Mouse (Mus musculus): ENCODE results near the gene Rnf43.

Gene Rnf43

GRCm38 (mm10) chr11:87745632-87746555 is 83.4 kb downstream of the Rnf43 start:
- DNase-seq (ENCODE audit: low spot score): no peak

- no peak for DNase-seq (ENCODE audit: low spot score)
Observed at GRCm38 (mm10) chr11:87747312-87747711, 84.8 kb downstream of the Rnf43 start.

GRCm38 (mm10) chr11:87747716-87748115 is 85.2 kb downstream of the Rnf43 start:
- DNase-seq (ENCODE audit: low spot score): no peak

DNA sequence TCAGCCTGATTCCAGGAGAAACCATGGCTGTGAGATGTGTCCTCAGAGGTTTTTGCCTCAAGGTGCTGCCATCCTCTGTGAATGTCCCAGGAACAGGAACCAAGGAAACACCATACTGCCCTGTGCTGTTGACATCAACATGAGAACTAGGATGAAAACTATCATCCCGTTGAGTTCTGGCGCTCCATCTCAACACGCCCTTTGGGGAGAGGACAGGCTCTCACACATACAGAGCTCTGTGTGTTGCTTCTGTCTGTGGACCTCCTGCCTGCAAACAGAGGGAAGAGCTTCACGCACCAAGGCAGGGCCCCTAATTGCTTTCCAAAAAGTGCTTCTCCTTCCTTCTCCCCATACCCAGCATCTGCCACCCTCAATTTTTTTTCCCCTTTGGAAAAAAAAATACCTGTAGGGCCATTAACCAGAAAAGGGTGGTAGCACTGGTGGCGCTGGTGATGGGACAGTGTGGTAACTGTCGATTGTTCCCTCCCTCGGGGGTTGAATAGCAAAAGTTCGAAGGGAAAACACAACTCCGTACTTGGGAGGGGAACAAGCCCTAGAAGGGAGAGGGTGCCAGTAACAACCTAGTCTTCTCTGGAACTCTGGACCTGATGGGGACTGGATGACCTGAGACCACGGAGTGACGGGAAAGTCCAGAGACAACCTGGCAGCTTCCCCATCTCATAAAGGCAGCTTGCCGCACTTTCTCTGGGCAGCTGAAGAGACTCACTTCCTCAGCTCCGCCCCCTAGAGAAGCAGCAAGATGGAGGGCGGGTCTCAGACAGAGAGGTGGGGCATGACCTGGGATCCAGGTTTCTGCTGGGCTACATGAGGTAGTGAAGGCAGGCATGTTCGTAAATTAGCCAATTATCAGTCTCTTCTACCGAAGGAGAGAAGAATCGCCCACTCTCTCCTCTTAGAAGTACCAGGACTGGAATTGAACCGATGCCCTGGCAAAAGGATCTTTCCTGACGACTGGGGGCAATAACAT is 85.9 kb downstream of the Rnf43 start:
- DNase-seq (ENCODE audit: low spot score): no peak

DNA sequence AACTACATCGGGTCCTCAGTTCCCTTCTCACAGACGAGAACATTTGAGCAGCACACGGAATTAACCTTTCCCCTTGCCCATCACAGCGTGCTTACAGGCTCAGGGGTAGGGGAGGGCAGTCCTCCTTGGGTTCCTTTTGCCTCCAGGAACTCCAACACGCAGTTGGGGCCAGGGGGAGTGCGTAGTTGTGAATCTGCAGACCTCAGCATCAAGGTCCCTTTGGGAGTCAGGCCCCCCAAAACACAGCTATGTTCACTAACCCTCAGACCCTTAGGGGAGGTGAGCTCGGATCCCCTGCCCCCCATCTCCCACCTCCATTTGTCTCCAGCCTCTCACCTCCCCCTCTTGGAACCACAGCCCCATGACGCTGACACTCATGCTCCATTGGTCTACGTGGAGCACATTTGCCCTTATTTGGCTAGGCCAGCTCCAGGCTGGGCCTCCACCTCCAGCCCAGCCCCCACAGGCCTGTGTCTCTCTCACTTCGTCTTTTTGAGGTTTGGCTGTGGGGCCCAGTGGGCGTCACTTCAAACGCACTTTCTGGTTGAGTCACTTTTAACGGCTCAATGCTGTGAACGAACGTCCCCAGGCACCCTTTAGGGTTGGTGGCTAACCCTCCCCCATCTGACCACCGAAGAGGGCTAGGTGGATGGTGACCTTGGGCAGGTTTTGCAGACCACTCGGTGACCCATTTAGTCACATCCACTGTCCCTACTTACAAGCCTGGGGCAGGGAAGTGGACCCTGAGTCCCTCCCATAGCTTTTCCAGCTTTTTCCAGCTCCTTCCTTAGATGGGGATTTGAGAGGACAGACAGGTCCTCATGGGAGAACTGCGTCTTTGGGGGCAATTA is 86.9 kb downstream of the Rnf43 start:
- DNase-seq (ENCODE audit: low spot score): no peak

DNA sequence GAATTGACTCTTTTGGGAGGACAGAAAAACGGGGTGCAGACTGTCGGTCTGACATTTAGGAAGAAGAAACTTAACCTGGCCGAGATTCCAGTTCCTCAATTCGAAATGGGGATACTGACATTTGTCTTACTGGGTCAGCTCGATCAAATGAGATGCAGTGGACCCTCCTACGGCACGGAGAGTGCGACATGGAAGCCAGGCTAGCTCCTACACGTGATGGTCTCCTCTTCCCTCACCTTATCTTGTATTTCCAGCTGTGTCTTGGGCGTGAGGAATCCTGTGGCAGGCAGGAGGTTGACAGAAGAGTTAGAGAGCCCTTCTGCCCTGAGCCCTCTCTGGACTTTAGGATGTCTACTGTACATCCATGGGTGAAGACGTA is 87.5 kb downstream of the Rnf43 start:
- DNase-seq (ENCODE audit: low spot score): no peak

DNA sequence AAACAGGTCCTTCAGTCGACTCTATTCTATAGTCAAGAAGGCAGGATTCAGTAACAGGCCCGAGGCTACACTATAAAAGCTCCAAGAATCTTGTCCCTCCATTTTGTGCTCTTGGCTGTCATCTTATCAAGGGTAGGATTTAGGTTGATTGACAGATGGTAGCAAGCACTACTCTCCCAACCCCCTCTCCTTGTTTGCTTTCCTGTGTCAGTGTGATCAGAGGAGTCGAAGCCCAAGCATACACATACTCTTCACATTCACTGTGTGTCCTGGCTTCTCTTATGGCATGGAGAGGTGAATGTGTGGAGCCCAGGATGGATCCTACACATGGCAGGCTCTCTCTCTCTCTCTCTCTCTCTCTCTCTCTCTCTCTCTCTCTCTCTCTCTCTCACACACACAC is 88.0 kb downstream of the Rnf43 start:
- no peak for DNase-seq (ENCODE audit: low spot score)

- no peak for DNase-seq (ENCODE audit: low spot score)
Observed at GRCm38 (mm10) chr11:87751031-87751430, 88.5 kb downstream of the Rnf43 start.

- DNase-seq (ENCODE audit: low spot score): no peak
Observed at GRCm38 (mm10) chr11:87751491-87751966, 89.0 kb downstream of the Rnf43 start.

GRCm38 (mm10) chr11:87752307-87752706 is 89.8 kb downstream of the Rnf43 start:
- DNase-seq (ENCODE audit: low spot score): no peak

- no peak for DNase-seq (ENCODE audit: low spot score)
Observed at GRCm38 (mm10) chr11:87753255-87753654, 90.7 kb downstream of the Rnf43 start.

GRCm38 (mm10) chr11:87753891-87754501 is 91.5 kb downstream of the Rnf43 start:
- DNase-seq (ENCODE audit: low spot score): no peak

DNA sequence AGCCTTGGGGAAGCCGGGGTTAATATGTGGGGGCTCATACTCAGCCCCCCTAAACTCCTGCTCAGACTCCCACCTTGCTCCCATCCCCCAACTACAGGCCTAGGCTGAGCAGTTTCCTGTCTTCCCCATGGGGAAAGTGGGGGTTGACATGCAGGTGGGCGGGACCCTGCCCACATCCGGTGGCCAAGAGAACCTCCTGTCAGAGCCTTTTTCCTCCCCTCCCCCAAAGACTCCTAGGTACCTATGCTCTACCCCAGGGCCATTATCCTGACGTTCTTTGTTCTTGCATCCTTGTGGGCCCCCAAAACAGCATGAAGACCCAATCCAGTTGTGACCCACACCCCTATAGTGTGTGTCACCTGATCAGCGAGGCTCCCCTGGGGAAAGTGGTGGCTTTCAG is 92.1 kb downstream of the Rnf43 start:
- DNase-seq (ENCODE audit: low spot score): no peak

- no peak for DNase-seq (ENCODE audit: low spot score)
Observed at GRCm38 (mm10) chr11:87755360-87756017, 93.0 kb downstream of the Rnf43 start.

- no peak for DNase-seq (ENCODE audit: low spot score)
Observed at GRCm38 (mm10) chr11:87756251-87756820, 93.8 kb downstream of the Rnf43 start.

- no peak for DNase-seq (ENCODE audit: low spot score)
Observed at GRCm38 (mm10) chr11:87757001-87757954, 94.8 kb downstream of the Rnf43 start.

GRCm38 (mm10) chr11:87758161-87758911 is 95.8 kb downstream of the Rnf43 start:
- DNase-seq (ENCODE audit: low spot score): no peak

DNA sequence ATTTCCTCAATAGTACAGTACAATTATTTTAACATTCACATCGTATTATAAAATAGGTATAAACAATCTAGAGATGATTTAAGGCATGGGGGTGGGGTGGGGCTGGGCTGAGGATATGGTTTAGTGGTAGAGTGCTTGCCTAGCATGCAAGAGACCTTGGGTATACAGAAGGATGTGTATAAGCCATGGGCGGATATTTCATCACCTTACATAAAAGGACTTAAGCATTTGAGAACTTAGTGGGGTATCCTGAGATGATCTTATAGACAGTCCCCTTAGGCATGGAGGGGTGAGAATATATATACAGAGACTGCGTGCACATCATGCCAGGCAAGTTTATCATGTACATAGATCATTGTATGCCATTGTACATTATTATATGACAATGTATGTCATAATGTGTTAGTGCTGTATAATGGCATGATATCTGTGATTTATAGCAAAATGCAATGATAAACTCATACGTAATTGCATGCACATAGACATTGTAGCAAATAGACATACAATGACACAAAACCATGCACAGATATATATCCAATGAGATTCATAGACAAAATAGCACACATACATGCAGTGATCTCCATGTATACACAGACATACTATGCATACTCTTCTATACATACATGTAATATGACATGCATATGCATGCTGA is 96.6 kb downstream of the Rnf43 start:
- DNase-seq (ENCODE audit: low spot score): no peak
